Mouse (Mus musculus) cortical plate, adult 2 months (tissue): ENCODE measurements around the gene Cobl.

ENCODE experiments used
- CTCF ChIP-seq: fragments of 200-500 bp; IDR thresholded peaks from 2 replicates; pipeline ENCODE4 v1.5.1; 2011; ENCODE audit warnings: mild to moderate bottlenecking, control low read depth, low read length; ENCODE audit not compliant: insufficient read depth; ENCODE audit errors: extremely low read depth
- POLR2A ChIP-seq: fragments of 200-500 bp; IDR thresholded peaks from 2 replicates; pipeline ENCODE4 v1.6.1; 2011; ENCODE audit warnings: mild to moderate bottlenecking, low read length, control low read depth; ENCODE audit not compliant: insufficient read depth; ENCODE audit errors: extremely low read depth

- TF ChIP-seq POLR2A (no peak), CTCF (no peak)
Observed at GRCm38 (mm10) chr11:12424205-12424604, 40.6 kb downstream of the Cobl start.
